ENCODE assay signal across 20 mouse cellular contexts in genomic region chr9:15487682-15488424, GRCm38 (mm10). TPM values are rescaled to one million over a fixed set of nuclear protein-coding genes. Genes with fewer than 3 reads are reported as not detected.
DNase-seq lines count a peak whose midpoint lies in the region; ATAC-seq and TF ChIP-seq lines count a peak whose summit lies in the region.
"Had no signal": no experiment of that assay in that cellular context is flagged by ENCODE, and none has a peak within 500 bp of the region (broad histone marks: within the 10 kb centered on the region; RNA-seq: fewer than 3 reads in every experiment).

No protein-coding gene starts in this region.

- H3K9me3 ChIP-seq in kidney, embryonic 15.5 days (replicated peaks) = no peaks in the 10 kb centered on the region
- H3K9me3 ChIP-seq in CH12.LX (replicated peaks; ENCODE audit: low read length) = no peaks in the 10 kb centered on the region
- H3K9me3 ChIP-seq: embryonic facial prominence, embryonic 13.5 days; forebrain, embryonic 12.5 days; heart, embryonic 12.5 days; hindbrain, embryonic 15.5 days had no signal

- WGBS in kidney, embryonic 15.5 days = 49% methylated on average over 2 of the region's 2 CpGs

- H3K27ac ChIP-seq in gastrocnemius, adult 2 months = peak overlapping the region; percentile 60
- peak overlapping the region; percentile 24; the same call in 1 of the 2 replicates for H3K27ac ChIP-seq in kidney, embryonic 15.5 days
- H3K27ac ChIP-seq in CH12.LX (ENCODE audit: insufficient read depth, low read depth) = no peak overlapping the region
- H3K27ac ChIP-seq: embryonic facial prominence, embryonic 13.5 days; forebrain, embryonic 12.5 days; hindbrain, embryonic 15.5 days had no signal

- in situ Hi-C loops in CH12.LX (cut with MboI; ENCODE audit: low pct_ligation_motif_present, low pct_unique_long_range_greater_than_20kb, low sequenced_read_pairs) = no loop called here

- peaks cover 27% of the 10 kb centered on the region for H3K4me1 ChIP-seq in kidney, embryonic 15.5 days
- H3K4me1 ChIP-seq in CH12.LX (ENCODE audit: control insufficient read depth in 1 of 2, insufficient read depth in 2 of 2) = peaks cover 28 to 71% of the 10 kb centered on the region in 2 experiments
- H3K4me1 ChIP-seq: hindbrain, embryonic 15.5 days had no signal

- no peak overlapping the region for H3K9ac ChIP-seq in kidney, embryonic 15.5 days
- no peak overlapping the region for H3K9ac ChIP-seq in CH12.LX (ENCODE audit: insufficient read depth, low read depth)
- H3K9ac ChIP-seq: embryonic facial prominence, embryonic 13.5 days; forebrain, embryonic 12.5 days; heart, embryonic 12.5 days; hindbrain, embryonic 15.5 days had no signal

- ATAC-seq in kidney, embryonic 15.5 days (replicated peaks; ENCODE audit: low FRiP score) = no peak
- peak; percentile 48 for ATAC-seq in inflammation-experienced regulatory T-cells, adult 6 months
- ATAC-seq: CD4-positive, CD25-positive, alpha-beta regulatory T cell, adult 4 months; forebrain, embryonic 16.5 days had no signal

- H3K4me3 ChIP-seq in gastrocnemius, adult 2 months = no peak overlapping the region
- H3K4me3 ChIP-seq in kidney, embryonic 15.5 days (replicated peaks) = no peak overlapping the region
- H3K4me3 ChIP-seq in CH12.LX (replicated peaks in 1 of 3; ENCODE audit: low read depth in 2 of 3, low read length in 2 of 3, poor library complexity in 1 of 3) = peak overlapping the region in 1 of 3 experiments; percentile 14
- H3K4me3 ChIP-seq: embryonic facial prominence, embryonic 13.5 days; forebrain, embryonic 12.5 days; heart, embryonic 12.5 days; hindbrain, embryonic 15.5 days had no signal

- TF ChIP-seq CTCF in gastrocnemius, adult 2 months (IDR thresholded peaks at IDR 0.05) = no peak
- TF ChIP-seq CTCF in CH12.LX (conservative IDR thresholded peaks at IDR 0.05 in 1 of 2, IDR thresholded peaks at IDR 0.05 in 1 of 2; ENCODE audit: low read depth in 2 of 2, low read length in 2 of 2) = no peak

- TF ChIP-seq RAD21 in CH12.LX (IDR thresholded peaks at IDR 0.05; ENCODE audit: low read depth, low read length) = no peak

- no peaks in the 10 kb centered on the region for H3K36me3 ChIP-seq in kidney, embryonic 15.5 days
- H3K36me3 ChIP-seq in CH12.LX (replicated peaks in 1 of 2; ENCODE audit: control insufficient read depth in 1 of 2, insufficient read depth in 1 of 2, low read length in 1 of 2) = no peaks in the 10 kb centered on the region
- H3K36me3 ChIP-seq: embryonic facial prominence, embryonic 13.5 days; forebrain, embryonic 12.5 days; heart, embryonic 12.5 days; hindbrain, embryonic 15.5 days had no signal

- dilution Hi-C loops in CH12.LX (cut with MboI; ENCODE audit: extremely low pct_ligation_motif_present, extremely low pct_unique_long_range_greater_than_20kb, low sequenced_read_pairs) = no loop called here

- no peak overlapping the region for H3K4me2 ChIP-seq in kidney, embryonic 15.5 days
- H3K4me2 ChIP-seq in CH12.LX (ENCODE audit: insufficient read depth, low read depth, poor library complexity, severe bottlenecking) = peak overlapping the region; percentile 40; the same call in 1 of the 2 replicates
- H3K4me2 ChIP-seq: embryonic facial prominence, embryonic 13.5 days; forebrain, embryonic 12.5 days; heart, embryonic 12.5 days; hindbrain, embryonic 15.5 days had no signal

- intact Hi-C loops in gastrocnemius, adult 2 months (cut with DNase I) = no loop called here

- H3K79me2 ChIP-seq in CH12.LX (replicated peaks; ENCODE audit: control insufficient read depth, extremely low read depth, insufficient read depth, poor library complexity, severe bottlenecking) = no peaks in the 10 kb centered on the region

- TF ChIP-seq POLR2A in CH12.LX (IDR thresholded peaks at IDR 0.05; ENCODE audit: low read depth, low read length) = no peak

- 0 out of 2 replicates have a peak, but pooled peaks have one; percentile 14 for TF ChIP-seq EP300 in CH12.LX (IDR thresholded peaks at IDR 0.05; ENCODE audit: low read length)

- no peak for DNase-seq in gastrocnemius, adult 2 months
- no peak for DNase-seq in gastrocnemius, postnatal 25 days
- DNase-seq in kidney, adult 18-20 months = no peak
- no peak for DNase-seq in CH12.LX (ENCODE audit: extremely low read depth)
- DNase-seq in thymus, postnatal 4 days = no peak
- DNase-seq: adrenal gland, postnatal 10 days; B cell, adult 2 months; cerebellum, adult 2 months; cerebellum, postnatal 14 days; gastrocnemius, postnatal 36 days; heart, postnatal 36 days had no signal

- no peaks in the 10 kb centered on the region for H3K27me3 ChIP-seq in kidney, embryonic 15.5 days
- no peaks in the 10 kb centered on the region for H3K27me3 ChIP-seq in CH12.LX (replicated peaks)
- H3K27me3 ChIP-seq: forebrain, embryonic 12.5 days; heart, embryonic 12.5 days; hindbrain, embryonic 15.5 days had no signal

TF ChIP-seq in CH12.LX, 34 proteins besides CTCF, POLR2A, EP300 and RAD21:
- no peak for TF ChIP-seq TCF12 (IDR thresholded peaks at IDR 0.05; ENCODE audit: low read depth, low read length)
- TF ChIP-seq ZMIZ1 (IDR thresholded peaks at IDR 0.05; ENCODE audit: low read depth, low read length) = no peak
- TF ChIP-seq ELF1 (IDR thresholded peaks at IDR 0.05; ENCODE audit: low read depth, low read length) = 0 out of 2 replicates have a peak, but pooled peaks have one; percentile 14
- TF ChIP-seq IRF4 (IDR thresholded peaks at IDR 0.05; ENCODE audit: low read depth, low read length) = no peak
- peak; percentile 14; the same call in 1 of the 2 replicates for TF ChIP-seq MEF2A (IDR thresholded peaks at IDR 0.05; ENCODE audit: borderline replicate concordance, low read depth, low read length)
- TF ChIP-seq MAFK (IDR thresholded peaks at IDR 0.05; ENCODE audit: insufficient replicate concordance, low read length) = no peak
- no peak for TF ChIP-seq USF2 (conservative IDR thresholded peaks at IDR 0.05; ENCODE audit: low read depth, low read length)
- no peak for TF ChIP-seq RCOR1 (conservative IDR thresholded peaks at IDR 0.05; ENCODE audit: low read depth, low read length)
- peak; percentile 59 for TF ChIP-seq ETS1 (conservative IDR thresholded peaks at IDR 0.05; ENCODE audit: low read depth, low read length)
- TF ChIP-seq PAX5 (IDR thresholded peaks at IDR 0.05; ENCODE audit: low read length) = no peak
- no peak for TF ChIP-seq MAX (IDR thresholded peaks at IDR 0.05; ENCODE audit: low read length)
- no peak for TF ChIP-seq JUN (IDR thresholded peaks at IDR 0.05; ENCODE audit: insufficient read depth, low read depth, low read length)

RNA-seq across cellular contexts. Expression of gene Smco4, which starts 5.4 kb away (rescaled TPM):
- 10 to 100 TPM in 1 of 2 experiments, 1 to 10 TPM in 1; 6.8 to 15.0 TPM for total RNA-seq in gastrocnemius, adult 2 months (2021)
- 10 to 100 TPM in 1 of 2 experiments, 1 to 10 TPM in 1; 9.4 to 11.3 TPM for total RNA-seq in gastrocnemius, postnatal 25 days (2021)
- polyA plus RNA-seq in kidney, embryonic 15.5 days (2015; fragmentation: Nextera tagmentation; extraction: Ambion mirVana) = 4.5 and 6.3 TPM in 2 replicates
- total RNA-seq in CH12.LX (2012; rRNA removed) (46.2 and 49.6 TPM in 2 replicates), CH12.LX (2014; rRNA removed) (24.8 and 26.9 TPM in 2 replicates)
- 64.4 and 65.6 TPM in 2 replicates for polyA plus RNA-seq in CH12.LX (2012; ENCODE audit: insufficient read length, low read depth)
- 10 to 100 TPM; 12.3 to 61.1 (median 54.2) TPM for polyA plus RNA-seq in inflammation-experienced regulatory T-cells, adult 6 months (2017; shearing (Covaris generic))
- total RNA-seq: MEL had no signal
